Comparison of ENCODE assay signal across 7 mouse cellular contexts in genomic region chr1:72873511-72874286, GRCm38 (mm10). TPM values are rescaled to one million over a fixed set of nuclear protein-coding genes. Genes with fewer than 3 reads are reported as not detected.
DNase-seq lines count a peak whose midpoint lies in the region; ATAC-seq lines count a peak whose summit lies in the region.

No protein-coding gene starts in this region.

- WGBS in forebrain, embryonic 15.5 days = 0% methylated on average over 43 of the region's 43 CpGs
- 0% methylated on average over 43 of the region's 43 CpGs for WGBS in hindbrain, embryonic 12.5 days
- under 1% methylated on average over 43 of the region's 43 CpGs for WGBS in midbrain, embryonic 13.5 days

- H3K27ac ChIP-seq in forebrain, embryonic 15.5 days (replicated peaks) = peak overlapping the region; percentile 77
- peak overlapping the region; percentile 79 for H3K27ac ChIP-seq in hindbrain, embryonic 12.5 days
- peak overlapping the region; percentile 17 for H3K27ac ChIP-seq in midbrain, embryonic 13.5 days

- peak; percentile 7; the same call in 1 of the 2 replicates for ATAC-seq in forebrain, embryonic 15.5 days (replicated peaks)
- ATAC-seq in hindbrain, embryonic 12.5 days (ENCODE audit: low FRiP score) = 0 out of 2 replicates have a peak, but pooled peaks have one; percentile 3
- peak; percentile 18 for ATAC-seq in midbrain, embryonic 13.5 days

- no peaks in the 10 kb centered on the region for H3K27me3 ChIP-seq in forebrain, embryonic 15.5 days
- peaks cover 31% of the 10 kb centered on the region for H3K27me3 ChIP-seq in hindbrain, embryonic 12.5 days
- H3K27me3 ChIP-seq in midbrain, embryonic 13.5 days = peaks cover 29% of the 10 kb centered on the region

- no peaks in the 10 kb centered on the region for H3K9me3 ChIP-seq in forebrain, embryonic 15.5 days
- H3K9me3 ChIP-seq in hindbrain, embryonic 12.5 days (replicated peaks) = no peaks in the 10 kb centered on the region
- no peaks in the 10 kb centered on the region for H3K9me3 ChIP-seq in midbrain, embryonic 13.5 days

- peaks cover 61% of the 10 kb centered on the region for H3K4me1 ChIP-seq in forebrain, embryonic 15.5 days
- H3K4me1 ChIP-seq in hindbrain, embryonic 12.5 days = peaks cover 62% of the 10 kb centered on the region
- peaks cover 60% of the 10 kb centered on the region for H3K4me1 ChIP-seq in midbrain, embryonic 13.5 days (replicated peaks)

- no peaks in the 10 kb centered on the region for H3K36me3 ChIP-seq in forebrain, embryonic 15.5 days
- no peaks in the 10 kb centered on the region for H3K36me3 ChIP-seq in hindbrain, embryonic 12.5 days
- no peaks in the 10 kb centered on the region for H3K36me3 ChIP-seq in midbrain, embryonic 13.5 days

- peak; percentile 65 for DNase-seq in R1 (ENCODE audit: low read depth, low spot score)
- peak; percentile 74 for DNase-seq in cerebellum, adult 11 months
- DNase-seq in layer of hippocampus, postnatal 36 days = peak; percentile 64 to 73
- peak; percentile 74 for DNase-seq in yolk sac, embryonic 10.5 days (ENCODE audit: low spot score)

- peak overlapping the region; percentile 98 for H3K4me2 ChIP-seq in forebrain, embryonic 15.5 days (replicated peaks)
- peak overlapping the region; percentile 96 for H3K4me2 ChIP-seq in hindbrain, embryonic 12.5 days (replicated peaks)
- peak overlapping the region; percentile 80 for H3K4me2 ChIP-seq in midbrain, embryonic 13.5 days (replicated peaks)

- H3K9ac ChIP-seq in forebrain, embryonic 15.5 days (replicated peaks) = peak overlapping the region; percentile 68
- peak overlapping the region; percentile 76 for H3K9ac ChIP-seq in hindbrain, embryonic 12.5 days
- H3K9ac ChIP-seq in midbrain, embryonic 13.5 days (replicated peaks) = peak overlapping the region; percentile 66

- H3K4me3 ChIP-seq in forebrain, embryonic 15.5 days = peak overlapping the region; percentile 57
- H3K4me3 ChIP-seq in hindbrain, embryonic 12.5 days = peak overlapping the region; percentile 60
- peak overlapping the region; percentile 50 for H3K4me3 ChIP-seq in midbrain, embryonic 13.5 days (replicated peaks)

RNA-seq across cellular contexts. Expression of gene Igfbp5, which starts 1.0 kb away (rescaled TPM):
- polyA plus RNA-seq in forebrain, embryonic 15.5 days (2015; fragmentation: Nextera tagmentation; extraction: Ambion mirVana) = 22.0 and 24.4 TPM in 2 replicates
- 69.6 and 99.7 TPM in 2 replicates for polyA plus RNA-seq in hindbrain, embryonic 12.5 days (2016; fragmentation: Nextera tagmentation; extraction: Ambion mirVana)
- total RNA-seq in layer of hippocampus, postnatal 36 days (2021) = 10 to 100 TPM; 70.5 to 75.7 TPM
- polyA plus RNA-seq in midbrain, embryonic 13.5 days (2015; fragmentation: Nextera tagmentation; extraction: Ambion mirVana) = 28.7 and 31.8 TPM in 2 replicates

RNA-seq across cellular contexts. Expression of gene Igfbp2, which starts 49.4 kb away (rescaled TPM):
- 336 and 343 TPM in 2 replicates for polyA plus RNA-seq in forebrain, embryonic 15.5 days (2015; fragmentation: Nextera tagmentation; extraction: Ambion mirVana)
- 548 and 549 TPM in 2 replicates for polyA plus RNA-seq in hindbrain, embryonic 12.5 days (2016; fragmentation: Nextera tagmentation; extraction: Ambion mirVana)
- total RNA-seq in layer of hippocampus, postnatal 36 days (2021) = 10 to 100 TPM; 40.2 to 54.9 TPM
- polyA plus RNA-seq in midbrain, embryonic 13.5 days (2015; fragmentation: Nextera tagmentation; extraction: Ambion mirVana) = 294 and 385 TPM in 2 replicates

Comparison
In these comparisons a context has a peak if more than half of its experiments do, and no peak if none do; other contexts are left out.
1. Peak in every context shown above with its lines: DNase-seq, ATAC-seq, H3K4me3 ChIP-seq and H3K27ac ChIP-seq.
2. H3K27ac ChIP-seq: peak in every context shown above with its lines; median percentile 79 in hindbrain, embryonic 12.5 days; 77 in forebrain, embryonic 15.5 days; 17 in midbrain, embryonic 13.5 days.